Mouse (Mus musculus): ENCODE data around the gene Cacna1d.

The Cacna1d gene

GRCm38 (mm10) chr14:30249591-30249990 is 241.7 kb downstream of the Cacna1d start:
- TF ChIP-seq GATA4 (IDR thresholded peaks at IDR 0.05; ENCODE audit: insufficient replicate concordance, low read length): no peak

- no peak for TF ChIP-seq GATA4 (IDR thresholded peaks at IDR 0.05; ENCODE audit: insufficient replicate concordance, low read length)
Observed at GRCm38 (mm10) chr14:30248811-30249210, 242.4 kb downstream of the Cacna1d start.

- TF ChIP-seq GATA4 (IDR thresholded peaks at IDR 0.05; ENCODE audit: insufficient replicate concordance, low read length): no peak
Observed at GRCm38 (mm10) chr14:30248121-30248520, 243.1 kb downstream of the Cacna1d start.

GRCm38 (mm10) chr14:30247606-30248005 is 243.6 kb downstream of the Cacna1d start:
- no peak for TF ChIP-seq GATA4 (IDR thresholded peaks at IDR 0.05; ENCODE audit: insufficient replicate concordance, low read length)

GRCm38 (mm10) chr14:30244776-30245175 is 246.5 kb downstream of the Cacna1d start:
- TF ChIP-seq GATA4 (IDR thresholded peaks at IDR 0.05; ENCODE audit: insufficient replicate concordance, low read length): no peak

- TF ChIP-seq GATA4 (IDR thresholded peaks at IDR 0.05; ENCODE audit: insufficient replicate concordance, low read length): no peak
Observed at GRCm38 (mm10) chr14:30242818-30243205, 248.4 kb downstream of the Cacna1d start.

- TF ChIP-seq GATA4 (IDR thresholded peaks at IDR 0.05; ENCODE audit: insufficient replicate concordance, low read length): no peak
Observed at GRCm38 (mm10) chr14:30242166-30242817, 249.0 kb downstream of the Cacna1d start.

GRCm38 (mm10) chr14:30240916-30241515 is 250.2 kb downstream of the Cacna1d start:
- TF ChIP-seq GATA4 (IDR thresholded peaks at IDR 0.05; ENCODE audit: insufficient replicate concordance, low read length): no peak

- TF ChIP-seq GATA4 (IDR thresholded peaks at IDR 0.05; ENCODE audit: insufficient replicate concordance, low read length): no peak
Observed at GRCm38 (mm10) chr14:30238807-30239206, 252.4 kb downstream of the Cacna1d start.

- no peak for TF ChIP-seq GATA4 (IDR thresholded peaks at IDR 0.05; ENCODE audit: insufficient replicate concordance, low read length)
Observed at GRCm38 (mm10) chr14:30225161-30225560, 266.1 kb downstream of the Cacna1d start.

GRCm38 (mm10) chr14:30222101-30222500 is 269.2 kb downstream of the Cacna1d start:
- TF ChIP-seq GATA4 (IDR thresholded peaks at IDR 0.05; ENCODE audit: insufficient replicate concordance, low read length): no peak

GRCm38 (mm10) chr14:30219851-30220250 is 271.4 kb downstream of the Cacna1d start:
- TF ChIP-seq GATA4 (IDR thresholded peaks at IDR 0.05; ENCODE audit: insufficient replicate concordance, low read length): no peak

- TF ChIP-seq GATA4 (IDR thresholded peaks at IDR 0.05; ENCODE audit: insufficient replicate concordance, low read length): no peak
Observed at GRCm38 (mm10) chr14:30218114-30218513, 273.1 kb downstream of the Cacna1d start.

GRCm38 (mm10) chr14:30217124-30217523 is 274.1 kb downstream of the Cacna1d start:
- TF ChIP-seq GATA4 (IDR thresholded peaks at IDR 0.05; ENCODE audit: insufficient replicate concordance, low read length): no peak

GRCm38 (mm10) chr14:30208156-30208555 is 283.1 kb downstream of the Cacna1d start:
- no peak for TF ChIP-seq GATA4 (IDR thresholded peaks at IDR 0.05; ENCODE audit: insufficient replicate concordance, low read length)

GRCm38 (mm10) chr14:30205821-30206220 is 285.4 kb downstream of the Cacna1d start:
- TF ChIP-seq GATA4 (IDR thresholded peaks at IDR 0.05; ENCODE audit: insufficient replicate concordance, low read length): no peak

- no peak for TF ChIP-seq GATA4 (IDR thresholded peaks at IDR 0.05; ENCODE audit: insufficient replicate concordance, low read length)
Observed at GRCm38 (mm10) chr14:30204526-30204925, 286.7 kb downstream of the Cacna1d start.
